Mouse (Mus musculus): ENCODE measurements around the gene Rpl29.
A peak's percentile ranks its signal among the peaks of the same experiment; 100 is the strongest.

Gene Rpl29

GRCm38 (mm10) chr9:106429221-106430014 lies at the start of gene Rpl29:
TSS of gene Rpl29 (plus strand) at chr9:106429454.
- TF ChIP-seq GATA4 (IDR thresholded peaks at IDR 0.05; ENCODE audit: insufficient replicate concordance, low read length): peak; percentile 16; the same call in 1 of the 2 replicates

GRCm38 (mm10) chr9:106386181-106386864 lies 42.9 kb upstream of the Rpl29 start:
- no peak for TF ChIP-seq GATA4 (IDR thresholded peaks at IDR 0.05; ENCODE audit: insufficient replicate concordance, low read length)

GRCm38 (mm10) chr9:106392828-106393527 lies 36.3 kb upstream of the Rpl29 start:
- TF ChIP-seq GATA4 (IDR thresholded peaks at IDR 0.05; ENCODE audit: insufficient replicate concordance, low read length): no peak

GRCm38 (mm10) chr9:106393548-106393947 lies 35.7 kb upstream of the Rpl29 start:
- TF ChIP-seq GATA4 (IDR thresholded peaks at IDR 0.05; ENCODE audit: insufficient replicate concordance, low read length): no peak

GRCm38 (mm10) chr9:106394649-106395602 lies 34.3 kb upstream of the Rpl29 start:
- TF ChIP-seq GATA4 (IDR thresholded peaks at IDR 0.05; ENCODE audit: insufficient replicate concordance, low read length): no peak

- peak; percentile 79; the same call in 1 of the 2 replicates for TF ChIP-seq GATA4 (IDR thresholded peaks at IDR 0.05; ENCODE audit: insufficient replicate concordance, low read length)
These were observed 31.5 kb upstream of the Rpl29 start for GRCm38 (mm10) chr9:106397733-106398132.

- TF ChIP-seq GATA4 (IDR thresholded peaks at IDR 0.05; ENCODE audit: insufficient replicate concordance, low read length): no peak
These were observed 30.5 kb upstream of the Rpl29 start for GRCm38 (mm10) chr9:106398667-106399311.

- no peak for TF ChIP-seq GATA4 (IDR thresholded peaks at IDR 0.05; ENCODE audit: insufficient replicate concordance, low read length)
These were observed 29.4 kb upstream of the Rpl29 start for GRCm38 (mm10) chr9:106399808-106400207.

- no peak for TF ChIP-seq GATA4 (IDR thresholded peaks at IDR 0.05; ENCODE audit: insufficient replicate concordance, low read length)
These were observed 27.1 kb upstream of the Rpl29 start for GRCm38 (mm10) chr9:106402149-106402548.

GRCm38 (mm10) chr9:106402607-106403375 lies 26.5 kb upstream of the Rpl29 start:
- TF ChIP-seq GATA4 (IDR thresholded peaks at IDR 0.05; ENCODE audit: insufficient replicate concordance, low read length): no peak

- TF ChIP-seq GATA4 (IDR thresholded peaks at IDR 0.05; ENCODE audit: insufficient replicate concordance, low read length): no peak
These were observed 24.0 kb upstream of the Rpl29 start for GRCm38 (mm10) chr9:106405275-106405674.

- no peak; the same call in 1 of the 2 replicates for TF ChIP-seq GATA4 (IDR thresholded peaks at IDR 0.05; ENCODE audit: insufficient replicate concordance, low read length)
These were observed 22.7 kb upstream of the Rpl29 start for GRCm38 (mm10) chr9:106406443-106407078.

GRCm38 (mm10) chr9:106409096-106409495 lies 20.2 kb upstream of the Rpl29 start:
- TF ChIP-seq GATA4 (IDR thresholded peaks at IDR 0.05; ENCODE audit: insufficient replicate concordance, low read length): no peak
